Mouse (Mus musculus): ENCODE results near the gene Gm42669.

GRCm38 (mm10) chr5:107524281-107524680, 16.9 kb downstream of the Gm42669 start:
- TF ChIP-seq CTCF (IDR thresholded peaks at IDR 0.05; ENCODE audit: extremely low read depth, insufficient read depth, insufficient read length, insufficient replicate concordance) (no peak), POLR2A (IDR thresholded peaks at IDR 0.05; ENCODE audit: low read depth, low read length) (no peak)

Measured in spleen, adult 2 months (tissue).